Mouse (Mus musculus) liver, embryonic 14.5 days (tissue): Measurements from ENCODE around the gene Lama5.

Experiments
- CTCF ChIP-seq: IDR thresholded peaks from 2 replicates; pipeline ENCODE4 v1.5.1; 2016; ENCODE audit warnings: antibody characterized with exemption, low read depth, control low read depth
- EP300 ChIP-seq: IDR thresholded peaks from 2 replicates; pipeline ENCODE4 v1.6.1; 2016; ENCODE audit warnings: antibody characterized with exemption, low read depth

DNA sequence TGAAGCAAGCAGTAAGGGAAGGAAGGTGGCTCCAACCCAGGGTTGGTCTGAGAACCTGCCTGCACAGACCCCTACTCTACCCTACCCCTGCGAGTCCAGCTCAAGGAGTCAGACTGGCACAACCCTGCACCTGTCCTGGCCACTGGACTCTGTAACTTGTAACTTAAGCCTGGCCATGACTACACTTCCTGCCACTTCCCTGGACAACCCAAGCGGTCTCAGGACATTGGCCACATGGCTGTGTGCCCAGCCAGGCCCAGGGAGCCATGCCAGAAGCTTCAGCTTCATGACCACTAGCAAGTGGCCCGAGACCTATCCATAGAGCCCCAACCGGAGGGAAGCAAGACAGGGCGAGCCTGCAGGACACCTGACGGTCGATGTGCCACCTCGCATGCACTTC is 8.1 kb downstream of the Lama5 start:
- TF ChIP-seq CTCF = no peak
- no peak for TF ChIP-seq EP300
